Mouse (Mus musculus) erythroblast, embryonic 14.5 days (primary cell): ENCODE results near the gene Tcirg1.

Source experiments
- GATA1 ChIP-seq: IDR thresholded peaks from 2 replicates; pipeline ENCODE4 v1.6.1; 2012; ENCODE audit warnings: low read length, inconsistent platforms, mixed read lengths
- TAL1 ChIP-seq: IDR thresholded peaks from 3 replicates; pipeline ENCODE4 v1.6.1; 2012; ENCODE audit warnings: low read length, inconsistent platforms, mixed read lengths

DNA sequence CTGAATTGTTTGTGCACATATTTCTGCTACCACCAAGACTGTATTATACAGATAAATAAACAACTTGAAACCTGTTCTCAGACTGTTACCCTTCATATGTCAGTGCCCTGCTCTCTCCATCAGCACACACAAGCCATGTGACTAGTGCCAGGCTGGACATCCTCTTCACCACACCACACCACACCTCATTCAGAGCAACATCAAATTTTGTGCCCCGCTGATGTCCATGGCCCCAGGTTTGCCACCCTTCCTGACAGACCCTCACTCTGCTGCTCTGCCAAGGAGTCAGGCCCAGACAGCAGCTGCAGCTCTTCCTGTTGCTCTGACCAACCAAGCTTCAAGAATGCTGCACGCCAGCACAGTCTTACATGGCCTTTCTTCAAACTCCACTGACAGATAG lies 12.6 kb downstream of the Tcirg1 start:
- no peak for TF ChIP-seq GATA1
- TF ChIP-seq TAL1, result no peak
